Mouse (Mus musculus) erythroblast, embryonic 14.5 days (primary cell): ENCODE data around the gene Sgms2.

Experiments used
- GATA1 ChIP-seq: IDR thresholded peaks from 2 replicates; pipeline ENCODE4 v1.6.1; 2012; ENCODE audit warnings: low read length, inconsistent platforms, mixed read lengths
- TAL1 ChIP-seq: IDR thresholded peaks from 3 replicates; pipeline ENCODE4 v1.6.1; 2012; ENCODE audit warnings: low read length, inconsistent platforms, mixed read lengths

DNA sequence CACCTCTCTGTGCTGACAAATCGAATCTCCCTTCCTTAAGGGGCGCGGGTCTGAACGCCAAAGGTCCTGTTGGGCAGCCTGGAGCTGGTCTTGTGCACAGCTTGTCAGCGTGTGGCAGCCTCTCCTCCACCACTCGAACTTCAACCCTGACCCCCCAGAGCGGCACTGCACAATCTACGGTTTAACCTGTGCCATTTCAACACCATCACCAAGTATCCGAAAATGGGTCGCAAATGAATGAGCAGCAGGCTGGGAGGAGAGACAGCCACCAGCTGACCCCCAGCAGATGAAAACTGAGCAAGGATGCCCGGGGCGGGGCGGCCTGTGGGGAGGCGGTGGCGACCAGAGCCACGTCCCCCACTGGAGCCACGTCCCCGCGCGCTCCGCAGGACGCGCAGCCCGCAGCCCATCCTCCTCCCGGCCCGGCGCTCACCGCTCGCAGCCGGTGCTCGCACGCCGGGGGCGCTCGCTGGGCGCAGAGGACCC, 1.5 kb downstream of the Sgms2 start:
- no peak for TF ChIP-seq GATA1
- no peak for TF ChIP-seq TAL1
